Mouse (Mus musculus) thymus, postnatal 4 days (tissue): ENCODE data around the gene Card6.

Experiments
- DNase-seq: peaks from one replicate; pipeline ENCODE4 v3.0.0; 2021

Card6 gene

GRCm38 (mm10) chr15:5081235-5081634, 27.1 kb downstream of the Card6 start:
- no peak for DNase-seq

GRCm38 (mm10) chr15:5068801-5069518, 39.4 kb downstream of the Card6 start:
- no peak for DNase-seq

GRCm38 (mm10) chr15:5063635-5064034, 44.7 kb downstream of the Card6 start, which contains the start of gene C7:
C7 (minus strand) TSS chr15:5063740.
- no peak for DNase-seq
